Mouse (Mus musculus) spleen, postnatal 10 days (tissue): ENCODE measurements around the gene Nmnat2.

Source experiments
- DNase-seq, 2 experiments: peaks; one replicate each; pipeline ENCODE4 v3.0.0; 2021 to 2022; ENCODE audit warnings: low spot score in 2 of 2

Gene Nmnat2

GRCm38 (mm10) chr1:153019623-153020022 lies 64.8 kb downstream of the Nmnat2 start:
- DNase-seq, result no peak

- DNase-seq, result no peak
These were observed 66.3 kb downstream of the Nmnat2 start for GRCm38 (mm10) chr1:153021034-153021638.

GRCm38 (mm10) chr1:153023018-153023417 lies 68.2 kb downstream of the Nmnat2 start:
- DNase-seq, result no peak

- DNase-seq, result no peak
These were observed 69.1 kb downstream of the Nmnat2 start for GRCm38 (mm10) chr1:153023875-153024274.

GRCm38 (mm10) chr1:153024453-153024852 lies 69.7 kb downstream of the Nmnat2 start:
- no peak for DNase-seq

GRCm38 (mm10) chr1:153031345-153031744 lies 76.6 kb downstream of the Nmnat2 start:
- DNase-seq, result no peak

GRCm38 (mm10) chr1:153031954-153032353 lies 77.2 kb downstream of the Nmnat2 start:
- DNase-seq, result no peak

- DNase-seq, result no peak
These were observed 78.5 kb downstream of the Nmnat2 start for GRCm38 (mm10) chr1:153033145-153033908.

- no peak for DNase-seq
These were observed 79.3 kb downstream of the Nmnat2 start for GRCm38 (mm10) chr1:153034064-153034463.

- peak in 1 of 2 experiments; percentile 59 for DNase-seq
These were observed 80.6 kb downstream of the Nmnat2 start for GRCm38 (mm10) chr1:153035328-153035944.

- DNase-seq, result no peak
These were observed 82.9 kb downstream of the Nmnat2 start for GRCm38 (mm10) chr1:153037353-153038345.

- DNase-seq, result no peak
These were observed 85.3 kb downstream of the Nmnat2 start for GRCm38 (mm10) chr1:153040091-153040490.

GRCm38 (mm10) chr1:153041046-153041445 lies 86.3 kb downstream of the Nmnat2 start:
- no peak for DNase-seq

GRCm38 (mm10) chr1:153042318-153042717 lies 87.5 kb downstream of the Nmnat2 start:
- no peak for DNase-seq

- no peak for DNase-seq
These were observed 88.5 kb downstream of the Nmnat2 start for GRCm38 (mm10) chr1:153043332-153043731.

GRCm38 (mm10) chr1:153045368-153045767 lies 90.6 kb downstream of the Nmnat2 start:
- DNase-seq, result no peak

GRCm38 (mm10) chr1:153048147-153048878 lies 93.5 kb downstream of the Nmnat2 start:
- no peak for DNase-seq

- no peak for DNase-seq
These were observed 94.7 kb downstream of the Nmnat2 start for GRCm38 (mm10) chr1:153049451-153049850.

GRCm38 (mm10) chr1:153051474-153051873 lies 96.7 kb downstream of the Nmnat2 start:
- DNase-seq, result no peak

- no peak for DNase-seq
These were observed 98.8 kb downstream of the Nmnat2 start for GRCm38 (mm10) chr1:153053619-153054018.
